Mouse (Mus musculus): ENCODE measurements at regions not wholly inside any gene's neighbourhood (a gene's known extent, or its start where the extent isn't known, plus 50 kb on each side); places are given as distances from the start of the nearest gene placed in this dataset.

DNA sequence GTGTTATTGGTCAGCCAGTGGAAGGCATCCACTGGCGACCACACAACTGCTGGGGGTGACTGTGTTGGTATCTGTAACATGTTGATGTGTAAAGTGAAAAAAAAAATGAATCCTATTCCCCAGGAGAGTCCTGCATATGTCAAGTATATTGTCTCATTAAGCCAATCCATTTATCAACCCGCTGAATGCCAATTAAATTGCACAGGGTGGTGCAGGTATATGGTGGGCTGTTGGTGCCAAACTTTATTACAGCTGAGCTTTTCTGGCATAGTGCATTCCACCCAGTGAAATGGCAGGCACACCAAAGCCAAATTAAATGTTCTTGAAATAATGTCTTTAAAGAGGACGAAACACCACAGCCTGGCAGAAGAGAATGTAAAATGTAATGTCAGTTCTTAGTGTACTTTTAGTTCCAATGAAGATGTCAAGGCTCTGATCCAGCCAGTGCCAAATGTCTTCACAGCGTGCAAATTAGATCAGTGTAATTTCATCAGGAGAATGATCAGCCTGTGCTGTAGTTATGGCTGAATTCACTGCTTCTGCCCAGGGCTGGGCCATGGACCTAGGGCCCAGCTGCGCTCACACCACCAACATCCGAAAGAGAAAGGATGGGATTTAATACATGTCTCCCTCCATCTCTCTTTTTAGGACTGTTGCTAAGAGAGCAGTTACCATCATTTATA is 66.6 kb upstream of the Itga4 start:
- TF ChIP-seq CTCF (IDR thresholded peaks at IDR 0.05; ENCODE audit: insufficient read depth, low read depth, low read length) = no peak
- no peak for TF ChIP-seq POLR2A (IDR thresholded peaks at IDR 0.05; ENCODE audit: insufficient read depth, low read depth, low read length)
